Mouse (Mus musculus) liver, adult 2 months (tissue): ENCODE measurements around the gene Cldn7. TPM values are rescaled to one million over a fixed set of nuclear protein-coding genes. Genes with fewer than 3 reads are reported as not detected.

Experiments used
- DNase-seq: peaks from one replicate; pipeline ENCODE4 v3.0.0-alpha.2; 2011; ENCODE audit warnings: low read depth, low spot score; ENCODE audit errors: extremely low read depth
- H3K27ac ChIP-seq: fragments of 200-500 bp; replicated peaks from 2 replicates; pipeline ENCODE4 v1.5.1; 2012; ENCODE audit warnings: low read depth, mild to moderate bottlenecking, control low read depth, inconsistent platforms, low read length; ENCODE audit not compliant: insufficient read depth
- H3K27me3 ChIP-seq: fragments of 200-500 bp; 2 replicates; pipeline ENCODE4 v1.6.1; 2012; ENCODE audit warnings: mild to moderate bottlenecking, moderate library complexity, low read length, inconsistent platforms; ENCODE audit not compliant: control insufficient read depth, insufficient read depth
- H3K36me3 ChIP-seq: fragments of 200-500 bp; 2 replicates; pipeline ENCODE4 v1.6.1; 2012; ENCODE audit warnings: low read length, inconsistent platforms; ENCODE audit not compliant: control insufficient read depth, insufficient read depth
- H3K4me1 ChIP-seq: fragments of 200-500 bp; 2 replicates; pipeline ENCODE4 v1.6.1; 2011; ENCODE audit warnings: low read length; ENCODE audit not compliant: control insufficient read depth, insufficient read depth
- H3K4me3 ChIP-seq: fragments of 200-500 bp; 2 replicates; pipeline ENCODE4 v1.5.1; 2011; ENCODE audit warnings: low read depth, mild to moderate bottlenecking, control low read depth, low read length, moderate library complexity; ENCODE audit not compliant: insufficient read depth
- H3K79me2 ChIP-seq: fragments of 200-500 bp; 2 replicates; pipeline ENCODE4 v1.6.1; 2012; ENCODE audit warnings: inconsistent platforms, mild to moderate bottlenecking, low read length, moderate library complexity; ENCODE audit not compliant: control insufficient read depth, insufficient read depth
- H3K9ac ChIP-seq: fragments of 200-500 bp; 2 replicates; pipeline ENCODE4 v1.6.1; 2012; ENCODE audit warnings: low read depth, mild to moderate bottlenecking, control low read depth, inconsistent platforms, low read length
- CTCF ChIP-seq: fragments of 200-500 bp; IDR thresholded peaks from 2 replicates; pipeline ENCODE4 v1.5.1; 2011; ENCODE audit warnings: low read depth, low read length, control low read depth
- POLR2A ChIP-seq: fragments of 200-500 bp; IDR thresholded peaks from 2 replicates; pipeline ENCODE4 v1.6.1; 2011; ENCODE audit warnings: low read length, control low read depth; ENCODE audit not compliant: insufficient read depth; ENCODE audit errors: extremely low read depth
- WGBS: fragments of 180-500 bp; shearing (Covaris S2); methylation state at CpG from one replicate; pipeline ENCODE4 v1.1.7; 2018; 5-methylcytosine and 5-hydroxymethylcytosine counted together
- polyA plus RNA-seq: library from polyadenylated mRNA; depleted of rRNA; stranded (reverse); fragments of >200 nt; gene quantifications from 2 replicates; pipeline ENCODE4 v1.2.3, GENCODE M21; 2012; rRNA removed
- total RNA-seq: library from RNA; depleted of rRNA; stranded (reverse); fragments of >200 nt; gene quantifications from 2 replicates; pipeline ENCODE4 v1.2.3, GENCODE M21; 2014; rRNA removed

The Cldn7 gene
- total and polyA plus RNA-seq, 2 experiments, result 0.26 to 0.37 TPM

DNA sequence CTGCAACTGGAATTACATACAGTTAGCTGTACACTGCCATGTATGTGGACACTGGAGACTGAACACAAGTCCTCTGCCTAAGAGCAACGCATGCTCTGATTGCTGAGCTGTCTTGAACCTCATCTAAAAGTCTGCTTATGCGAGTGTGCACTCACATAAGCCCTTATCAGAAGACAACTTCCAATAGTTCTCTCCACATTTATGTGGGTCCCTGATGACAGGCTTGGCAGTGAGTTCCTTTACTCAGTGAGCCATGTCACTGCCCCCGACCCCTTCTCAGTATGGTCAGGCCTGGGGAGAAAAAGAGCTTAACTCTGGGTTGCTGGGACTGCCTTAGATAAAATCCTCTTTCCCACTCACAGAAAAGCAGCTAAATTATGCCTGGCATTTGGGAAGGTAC lies 52.1 kb downstream of the Cldn7 start, which contains the start of gene Dlg4:
Gene Dlg4 (plus strand): TSS at position 274 of the 400 bp plus-strand sequence.
- Histone ChIP-seq H3K4me1 (peaks cover 8% of the 10 kb centered on the region), H3K27ac (no peak within 1 kb of the TSS), H3K79me2 (peaks cover 16% of the 10 kb centered on the region; the same call in 1 of the 2 replicates), H3K27me3 (no peaks in the 10 kb centered on the region), H3K4me3 (no peak within 1 kb of the TSS), H3K9ac (no peak within 1 kb of the TSS), H3K36me3 (peaks cover 24% of the 10 kb centered on the region)
- TF ChIP-seq POLR2A (no peak), CTCF (no peak)
- DNase-seq, result no peak
- WGBS, result 91% methylated on average over 3 of the region's 3 CpGs

DNA sequence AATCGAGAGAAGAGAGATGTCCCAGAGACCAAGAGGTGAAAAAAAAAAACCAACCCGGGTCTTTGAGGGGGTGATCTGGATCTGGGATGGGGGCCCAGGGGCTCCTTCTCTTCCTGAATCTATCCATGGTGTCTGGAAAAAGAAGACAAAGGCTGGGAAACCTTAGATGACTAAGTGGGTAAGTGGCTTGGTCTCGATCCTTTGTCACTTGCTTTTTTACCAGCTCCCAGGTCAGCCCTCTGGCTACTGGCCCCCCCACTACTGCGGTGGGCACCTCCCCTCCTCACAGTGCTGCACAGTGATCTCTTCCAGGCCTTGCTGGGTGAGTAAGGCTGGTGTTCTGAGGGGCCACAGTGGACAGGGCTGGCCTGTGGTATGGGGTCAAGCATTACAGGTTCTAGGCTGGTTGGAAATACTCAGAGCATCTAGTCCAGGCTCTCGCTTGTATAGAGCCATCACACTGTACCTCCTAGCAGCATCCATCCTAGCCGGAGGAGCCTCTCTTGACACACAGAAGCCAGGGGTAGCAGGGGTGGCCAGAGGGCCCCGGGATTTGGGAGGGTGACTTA lies 52.7 kb downstream of the Cldn7 start:
- peaks cover 8% of the 10 kb centered on the region for H3K4me1 ChIP-seq
- no peaks in the 10 kb centered on the region for H3K27me3 ChIP-seq
- H3K27ac ChIP-seq, result no peak overlapping the region
- no peak overlapping the region for H3K9ac ChIP-seq
- peaks cover 16% of the 10 kb centered on the region; the same call in 1 of the 2 replicates for H3K79me2 ChIP-seq
- no peak overlapping the region for H3K4me3 ChIP-seq
- TF ChIP-seq POLR2A, result no peak
- TF ChIP-seq CTCF, result no peak
- 72% methylated on average over 7 of the region's 7 CpGs for WGBS
- peaks cover 19% of the 10 kb centered on the region for H3K36me3 ChIP-seq
- no peak for DNase-seq

Other genes with a start within 250 kb of the Cldn7 start
Only the 30 nearest of the 34 such genes appear.
- 0.46 and 0.54 TPM in 2 replicates for gene Chrnb1, start 168.8 kb upstream of the Cldn7 start, total RNA-seq
- gene Chrnb1, start 168.8 kb upstream of the Cldn7 start, polyA plus RNA-seq, result 0.28 and 0.35 TPM in 2 replicates
- 0.18 and 0.20 TPM in 2 replicates for gene Fgf11, start 162.9 kb upstream of the Cldn7 start, total RNA-seq
- 0.33 and 0.34 TPM in 2 replicates for gene Fgf11, start 162.9 kb upstream of the Cldn7 start, polyA plus RNA-seq
- 2.3 and 2.4 TPM in 2 replicates for gene Tmem102, start 159.2 kb upstream of the Cldn7 start, total RNA-seq
- gene Tmem102, start 159.2 kb upstream of the Cldn7 start, polyA plus RNA-seq, result 13.5 and 15.7 TPM in 2 replicates
- gene Gm39566, start 149.5 kb upstream of the Cldn7 start, total RNA-seq, result not detected in 2 replicates
- gene Gm39566, start 149.5 kb upstream of the Cldn7 start, polyA plus RNA-seq, result not detected in 2 replicates
- not detected in 2 replicates for gene Spem2, start 146.3 kb upstream of the Cldn7 start, total RNA-seq
- not detected in 2 replicates for gene Spem2, start 146.3 kb upstream of the Cldn7 start, polyA plus RNA-seq
- not detected in 2 replicates for gene Spem1, start 142.6 kb upstream of the Cldn7 start, total RNA-seq
- 0.09 TPM in 1 of 2 replicates, not detected in the other for gene Spem1, start 142.6 kb upstream of the Cldn7 start, polyA plus RNA-seq
- gene Nlgn2, start 127.0 kb upstream of the Cldn7 start, total RNA-seq, result 0.18 and 0.34 TPM in 2 replicates
- gene Nlgn2, start 127.0 kb upstream of the Cldn7 start, polyA plus RNA-seq, result 0.93 and 1.9 TPM in 2 replicates
- 326 and 353 TPM in 2 replicates for gene Tmem256, start 126.3 kb upstream of the Cldn7 start, total RNA-seq
- gene Tmem256, start 126.3 kb upstream of the Cldn7 start, polyA plus RNA-seq, result 284 and 370 TPM in 2 replicates
- 1.5 and 2.6 TPM in 2 replicates for gene Plscr3, start 118.4 kb upstream of the Cldn7 start, total RNA-seq
- gene Plscr3, start 118.4 kb upstream of the Cldn7 start, polyA plus RNA-seq, result 18.5 and 19.3 TPM in 2 replicates
- gene Tnk1, start 106.0 kb upstream of the Cldn7 start, total RNA-seq, result 0.07 and 0.18 TPM in 2 replicates
- gene Tnk1, start 106.0 kb upstream of the Cldn7 start, polyA plus RNA-seq, result 0.17 TPM in 2 replicates
- gene Tmem95, start 86.8 kb upstream of the Cldn7 start, total RNA-seq, result not detected in 2 replicates
- gene Tmem95, start 86.8 kb upstream of the Cldn7 start, polyA plus RNA-seq, result not detected in 2 replicates
- gene Kctd11, start 83.4 kb upstream of the Cldn7 start, total RNA-seq, result 0.65 and 1.0 TPM in 2 replicates
- gene Kctd11, start 83.4 kb upstream of the Cldn7 start, polyA plus RNA-seq, result 0.68 and 1.6 TPM in 2 replicates
- gene Acap1, start 69.2 kb upstream of the Cldn7 start, total RNA-seq, result 1.2 and 1.9 TPM in 2 replicates
- gene Acap1, start 69.2 kb upstream of the Cldn7 start, polyA plus RNA-seq, result 2.3 and 3.3 TPM in 2 replicates
- 0.13 and 0.18 TPM in 2 replicates for gene 2810408A11Rik, start 63.8 kb upstream of the Cldn7 start, total RNA-seq
- gene 2810408A11Rik, start 63.8 kb upstream of the Cldn7 start, polyA plus RNA-seq, result 0.06 and 0.11 TPM in 2 replicates
- 10.1 and 14.0 TPM in 2 replicates for gene Neurl4, start 63.7 kb upstream of the Cldn7 start, total RNA-seq
- 12.6 and 20.7 TPM in 2 replicates for gene Neurl4, start 63.7 kb upstream of the Cldn7 start, polyA plus RNA-seq
- gene Gps2, start 50.9 kb upstream of the Cldn7 start, total RNA-seq, result 7.0 and 8.5 TPM in 2 replicates
- 32.3 and 41.0 TPM in 2 replicates for gene Gps2, start 50.9 kb upstream of the Cldn7 start, polyA plus RNA-seq
- 321 and 404 TPM in 2 replicates for gene Eif5a, start 42.8 kb upstream of the Cldn7 start, total RNA-seq
- 374 and 408 TPM in 2 replicates for gene Eif5a, start 42.8 kb upstream of the Cldn7 start, polyA plus RNA-seq
- gene Ybx2, start 29.0 kb upstream of the Cldn7 start, total RNA-seq, result not detected in 2 replicates
- 0.20 TPM in 1 of 2 replicates, not detected in the other for gene Ybx2, start 29.0 kb upstream of the Cldn7 start, polyA plus RNA-seq
- 0.60 and 0.83 TPM in 2 replicates for gene Slc2a4, start 16.6 kb upstream of the Cldn7 start, total RNA-seq
- 0.39 and 0.58 TPM in 2 replicates for gene Slc2a4, start 16.6 kb upstream of the Cldn7 start, polyA plus RNA-seq
- 6.6 and 13.4 TPM in 2 replicates for gene Ctdnep1, start 16.4 kb downstream of the Cldn7 start, total RNA-seq
- 39.1 and 45.3 TPM in 2 replicates for gene Ctdnep1, start 16.4 kb downstream of the Cldn7 start, polyA plus RNA-seq
- gene Elp5, start 17.7 kb downstream of the Cldn7 start, total RNA-seq, result 19.5 and 21.3 TPM in 2 replicates
- gene Elp5, start 17.7 kb downstream of the Cldn7 start, polyA plus RNA-seq, result 30.8 and 33.7 TPM in 2 replicates
- 175 and 176 TPM in 2 replicates for gene Gabarap, start 26.4 kb downstream of the Cldn7 start, total RNA-seq
- gene Gabarap, start 26.4 kb downstream of the Cldn7 start, polyA plus RNA-seq, result 430 and 476 TPM in 2 replicates
- gene Phf23, start 31.0 kb downstream of the Cldn7 start, total RNA-seq, result 8.0 and 8.5 TPM in 2 replicates
- gene Phf23, start 31.0 kb downstream of the Cldn7 start, polyA plus RNA-seq, result 8.8 and 12.1 TPM in 2 replicates
- 2.8 TPM in 2 replicates for gene Dvl2, start 35.8 kb downstream of the Cldn7 start, total RNA-seq
- gene Dvl2, start 35.8 kb downstream of the Cldn7 start, polyA plus RNA-seq, result 3.7 and 4.5 TPM in 2 replicates
- 314 and 344 TPM in 2 replicates for gene Acadvl, start 50.6 kb downstream of the Cldn7 start, total RNA-seq
- gene Acadvl, start 50.6 kb downstream of the Cldn7 start, polyA plus RNA-seq, result 302 and 314 TPM in 2 replicates
- 0.37 and 1.0 TPM in 2 replicates for gene Dlg4, start 52.2 kb downstream of the Cldn7 start, total RNA-seq
- 1.1 and 1.3 TPM in 2 replicates for gene Dlg4, start 52.2 kb downstream of the Cldn7 start, polyA plus RNA-seq
- 531 and 680 TPM in 2 replicates for gene Asgr1, start 89.3 kb downstream of the Cldn7 start, total RNA-seq
- gene Asgr1, start 89.3 kb downstream of the Cldn7 start, polyA plus RNA-seq, result 730 and 786 TPM in 2 replicates
- gene Asgr2, start 127.9 kb downstream of the Cldn7 start, total RNA-seq, result 166 and 194 TPM in 2 replicates
- gene Asgr2, start 127.9 kb downstream of the Cldn7 start, polyA plus RNA-seq, result 212 and 216 TPM in 2 replicates
- 0.27 TPM in 1 of 2 replicates, not detected in the other for gene Mgl2, start 165.6 kb downstream of the Cldn7 start, total RNA-seq
- 0.06 and 0.09 TPM in 2 replicates for gene Mgl2, start 165.6 kb downstream of the Cldn7 start, polyA plus RNA-seq
- 0.55 and 0.67 TPM in 2 replicates for gene Clec10a, start 191.4 kb downstream of the Cldn7 start, total RNA-seq
- 0.27 and 0.95 TPM in 2 replicates for gene Clec10a, start 191.4 kb downstream of the Cldn7 start, polyA plus RNA-seq